Mouse (Mus musculus): ENCODE data around the gene Magi2.

GRCm38 (mm10) chr5:19539348-19539747 lies 312.5 kb downstream of the Magi2 start:
- TF ChIP-seq CTCF (IDR thresholded peaks at IDR 0.05; ENCODE audit: borderline replicate concordance, control insufficient read depth, extremely low read depth, insufficient read depth, low read length, poor library complexity), result no peak
- TF ChIP-seq POLR2A (IDR thresholded peaks at IDR 0.05; ENCODE audit: control insufficient read depth, extremely low read depth, insufficient read depth, low read length, poor library complexity), result no peak

Data from thymus, adult 2 months (tissue).